ENCODE assay signal across 17 mouse cellular contexts in genomic region chr2:63850033-63850432, GRCm38 (mm10).
"Had no signal": no experiment of that assay in that cellular context is flagged by ENCODE, and none has a peak within 500 bp of the region (broad histone marks: within the 10 kb centered on the region; RNA-seq: fewer than 3 reads in every experiment).

No protein-coding gene starts in this region.

- H3K27me3 ChIP-seq: limb, embryonic 12.5 days; limb, embryonic 15.5 days; midbrain, embryonic 15.5 days had no signal

- ATAC-seq: liver, postnatal 0 days; lung, postnatal 0 days; midbrain, embryonic 15.5 days had no signal

- H3K4me3 ChIP-seq: limb, embryonic 12.5 days; limb, embryonic 15.5 days; midbrain, embryonic 15.5 days; myocyte had no signal

- H3K36me3 ChIP-seq: limb, embryonic 12.5 days; limb, embryonic 15.5 days; midbrain, embryonic 15.5 days had no signal

- H3K9ac ChIP-seq: limb, embryonic 12.5 days; limb, embryonic 15.5 days; liver, embryonic 14.5 days; liver, postnatal 0 days; lung, embryonic 14.5 days; midbrain, embryonic 15.5 days had no signal

- DNase-seq: kidney, adult 18-20 months; kidney, adult 9 months; kidney, postnatal 14 days; kidney, postnatal 4 days; left cerebral cortex, postnatal 4 days; liver, postnatal 0 days; thymus, adult 18-20 months; thymus, postnatal 36 days had no signal

- H3K4me2 ChIP-seq: limb, embryonic 12.5 days; limb, embryonic 15.5 days; liver, embryonic 11.5 days; midbrain, embryonic 15.5 days had no signal

- H3K9me3 ChIP-seq: limb, embryonic 12.5 days; limb, embryonic 15.5 days; midbrain, embryonic 15.5 days had no signal

- H3K27ac ChIP-seq: limb, embryonic 12.5 days; limb, embryonic 15.5 days; liver, embryonic 14.5 days; macrophage; midbrain, embryonic 15.5 days had no signal
